Mouse (Mus musculus) heart, postnatal 25 days (tissue): ENCODE data around the gene Car14. TPM values are rescaled to one million over a fixed set of nuclear protein-coding genes. Genes with fewer than 3 reads are reported as not detected.
"Not testable (repeated sequence)": the region's sequence is repeated elsewhere in the genome, so short reads cannot be mapped to it uniquely, and the experiment has no call there.

Experiments used
- DNase-seq: peaks from one replicate; pipeline ENCODE4 v3.0.0; 2022; ENCODE audit warnings: low spot score
- intact Hi-C: fragments of 180-260 bp; cut with DNase I; formaldehyde crosslinking; loops from one replicate; pipeline ENCODE4 v1.15.1; 2025
- total RNA-seq, 2 experiments: library from RNA; stranded (reverse); gene quantifications; 2 replicates each; pipeline ENCODE4 v1.2.3; 2021

The Car14 gene
- total RNA-seq, 2 experiments from 2014 or later = 171 to 175 TPM

GRCm38 (mm10) chr3:95863578-95863977 lies 40.9 kb downstream of the Car14 start:
- intact Hi-C loops = no loop called here

DNA sequence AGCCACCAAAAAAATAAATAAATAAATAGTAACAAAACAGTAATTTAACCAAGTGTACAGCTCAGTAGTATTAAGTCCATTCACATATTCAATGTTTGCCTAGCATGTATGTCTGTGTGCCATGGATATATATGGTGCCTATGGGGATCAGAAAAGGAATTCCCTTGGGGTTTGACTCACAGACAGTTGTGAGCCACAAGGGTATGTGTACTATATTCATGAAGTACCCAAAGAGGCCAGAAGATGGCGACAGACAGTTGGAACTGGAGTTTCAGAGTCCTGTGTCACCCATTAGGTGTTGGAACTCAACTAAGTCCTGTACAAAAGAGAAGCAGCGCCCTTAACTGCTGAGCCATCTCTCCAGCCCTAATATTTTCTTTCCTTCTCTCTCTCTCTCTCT lies 42.7 kb downstream of the Car14 start:
- intact Hi-C loops = loop anchor here (2.0 kb wide), 2 partner anchors 45 to 191 kb away; no protein-coding TSS in a partner anchor
- peak; percentile 26 for DNase-seq

More at GRCm38 (mm10) chr3:95863578-95863977, 40.9 kb downstream of the Car14 start:
- DNase-seq = no peak

DNA sequence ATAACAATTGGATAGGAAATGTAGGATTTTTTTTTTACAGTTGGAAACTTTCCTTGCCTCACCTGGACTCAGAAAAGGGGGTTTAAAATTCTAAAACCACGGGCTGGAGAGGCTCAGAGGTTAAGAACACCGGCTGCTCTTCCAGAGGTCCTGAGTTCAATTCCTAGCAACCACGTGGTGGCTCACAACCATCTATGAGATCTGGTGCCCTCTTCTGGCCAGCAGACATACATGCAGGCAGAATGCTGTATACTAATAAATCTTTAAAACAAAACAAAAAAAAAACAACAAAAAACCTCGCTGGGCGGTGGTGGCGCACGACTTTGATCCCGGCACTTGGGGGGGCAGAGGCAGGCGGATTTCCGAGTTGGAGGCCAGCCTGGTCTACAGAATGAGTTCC lies 43.3 kb downstream of the Car14 start:
- DNase-seq = no peak
- intact Hi-C loops = loop anchor here (2.0 kb wide), 2 partner anchors 46 to 192 kb away; no protein-coding TSS in a partner anchor

DNA sequence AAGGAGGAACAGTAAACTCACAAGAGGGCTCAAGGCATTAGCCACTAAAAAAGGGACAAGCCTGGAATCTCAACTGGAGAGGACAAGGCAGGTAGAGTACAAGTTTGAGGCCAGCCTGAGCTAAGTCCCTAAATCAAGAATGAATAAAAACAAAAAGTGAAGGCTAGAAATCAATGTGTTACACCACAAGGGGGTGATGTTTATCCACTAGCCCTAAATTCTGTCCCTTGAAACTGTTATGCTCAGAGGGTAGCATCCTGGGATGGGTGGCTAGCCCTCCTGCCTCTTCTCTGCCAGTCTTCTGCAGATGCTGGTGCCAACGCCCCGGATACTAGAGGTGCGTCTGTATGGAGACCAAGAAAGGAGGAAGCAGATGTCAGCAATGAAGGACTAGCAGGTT lies 44.2 kb downstream of the Car14 start:
- DNase-seq = no peak
- intact Hi-C loops = loop anchor here (2.0 kb wide), 2 partner anchors 46 to 192 kb away; no protein-coding TSS in a partner anchor

GRCm38 (mm10) chr3:95858278-95858677 lies 46.2 kb downstream of the Car14 start:
- DNase-seq, intact Hi-C loops: not testable (repeated sequence)

GRCm38 (mm10) chr3:95857050-95857449 lies 47.4 kb downstream of the Car14 start:
- DNase-seq, intact Hi-C loops: not testable (repeated sequence)

GRCm38 (mm10) chr3:95856115-95856514 lies 48.4 kb downstream of the Car14 start:
- intact Hi-C loops = no loop called here
- no peak for DNase-seq

DNA sequence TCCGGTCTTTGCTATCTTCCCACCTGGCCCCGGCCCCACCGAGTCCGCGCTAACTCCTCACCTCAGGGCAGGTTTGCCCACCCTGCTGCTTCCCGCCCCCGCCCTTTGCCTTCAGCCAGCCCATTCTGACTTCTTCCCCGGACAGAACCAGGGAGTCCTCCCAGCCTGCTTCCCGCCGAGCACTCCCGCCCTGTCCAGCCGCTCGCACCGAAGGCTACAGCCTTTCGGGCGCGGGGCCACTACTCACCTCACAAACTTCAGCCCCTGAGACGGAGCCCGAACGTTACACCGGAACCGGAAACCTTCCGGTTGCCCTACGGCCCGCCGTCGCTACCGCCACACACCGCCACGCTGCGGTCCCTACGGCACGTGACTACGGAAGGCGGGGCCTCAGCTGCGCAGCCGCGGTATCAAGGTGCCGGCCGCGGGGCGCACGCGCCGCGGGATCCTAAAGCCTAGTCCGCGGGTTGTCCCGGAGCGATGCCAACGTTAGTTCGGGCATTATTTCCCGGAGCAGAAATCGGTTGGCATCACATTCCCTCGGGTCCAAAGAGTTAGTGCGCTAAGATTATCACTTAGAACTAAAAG lies 48.9 kb downstream of the Car14 start, which contains the start of gene Prpf3:
Prpf3 (minus strand) TSS at position 384 of the 588 bp plus-strand sequence.
- intact Hi-C loops = no loop called here
- DNase-seq = peak; percentile 89

GRCm38 (mm10) chr3:95851317-95851716 lies 53.2 kb downstream of the Car14 start:
- no peak for DNase-seq
- intact Hi-C loops = no loop called here

DNA sequence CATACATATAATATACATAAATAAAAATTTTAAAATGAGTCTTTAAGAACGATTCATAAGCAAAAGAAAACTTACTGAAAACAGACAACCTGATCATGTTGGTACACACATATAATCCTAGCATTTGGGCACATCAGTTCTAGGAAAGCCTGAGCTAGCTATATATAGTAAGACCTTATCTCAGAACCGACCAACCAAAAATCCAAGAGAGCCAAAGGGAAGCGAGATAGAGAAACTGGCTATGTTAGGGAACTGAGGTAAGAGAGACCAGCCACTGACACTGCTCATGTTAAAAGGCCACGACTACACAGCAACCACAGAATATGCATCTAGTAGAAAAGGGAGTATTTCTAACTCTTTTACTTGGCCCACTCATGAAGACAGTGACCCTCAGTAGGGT lies 53.9 kb downstream of the Car14 start:
- intact Hi-C loops = no loop called here
- no peak for DNase-seq

Other genes with a start within 250 kb of the Car14 start
- gene Mcl1, start 245.9 kb downstream of the Car14 start, total RNA-seq = 100 to 1,000 TPM; 128 to 152 TPM
- gene Adamtsl4, start 216.8 kb downstream of the Car14 start, total RNA-seq = 10 to 100 TPM; 52.6 to 64.6 TPM
- gene Ecm1, start 165.1 kb downstream of the Car14 start, total RNA-seq = 10 to 100 TPM; 52.1 to 60.8 TPM
- gene Tars2, start 144.5 kb downstream of the Car14 start, total RNA-seq = 10 to 100 TPM; 46.6 to 49.4 TPM
- 10 to 100 TPM; 40.4 to 46.1 TPM for gene Rprd2, start 85.8 kb downstream of the Car14 start, total RNA-seq
- gene Prpf3, start 48.8 kb downstream of the Car14 start, total RNA-seq = 10 to 100 TPM; 21.1 to 23.1 TPM
- 100 to 1,000 TPM; 315 to 318 TPM for gene Mrps21, start 33.2 kb downstream of the Car14 start, total RNA-seq
- gene Ciart, start 22.4 kb downstream of the Car14 start, total RNA-seq = 10 to 100 TPM in 1 of 2 experiments, 1 to 10 TPM in 1; 2.1 to 12.9 TPM
- 10 to 100 TPM in 1 of 2 experiments, 1 to 10 TPM in 1; 7.2 to 13.9 TPM for gene BC028528, start 12.7 kb downstream of the Car14 start, total RNA-seq
- gene Aph1a, start 10.7 kb downstream of the Car14 start, total RNA-seq = 100 to 1,000 TPM; 110 to 120 TPM
- gene Anp32e, start 24.6 kb upstream of the Car14 start, total RNA-seq = 10 to 100 TPM; 74.2 to 92.2 TPM
- 10 to 100 TPM; 76.4 to 89.1 TPM for gene Plekho1, start 91.3 kb upstream of the Car14 start, total RNA-seq
- 10 to 100 TPM; 20.5 to 26.0 TPM for gene Vps45, start 153.8 kb upstream of the Car14 start, total RNA-seq
- gene Otud7b, start 199.8 kb upstream of the Car14 start, total RNA-seq = 10 to 100 TPM; 52.2 to 54.5 TPM